Mouse (Mus musculus) bone marrow, adult 2 months (tissue): ENCODE measurements around the gene Csnk2b. TPM values are rescaled to one million over a fixed set of nuclear protein-coding genes. Genes with fewer than 3 reads are reported as not detected.

Experiments
- H3K27ac ChIP-seq: fragments of 200-500 bp; 2 replicates; pipeline ENCODE4 v1.5.1; 2012; ENCODE audit warnings: low read depth, mild to moderate bottlenecking, control low read depth, inconsistent platforms, low read length; ENCODE audit not compliant: control insufficient read depth, poor library complexity, insufficient read depth
- H3K4me1 ChIP-seq: fragments of 200-500 bp; 2 replicates; pipeline ENCODE4 v1.6.1; 2011; ENCODE audit warnings: low read length; ENCODE audit not compliant: control insufficient read depth, insufficient read depth
- H3K4me3 ChIP-seq: fragments of 200-500 bp; replicated peaks from 2 replicates; pipeline ENCODE3; 2011; ENCODE audit warnings: mild to moderate bottlenecking, low read depth, low read length, control low read depth; ENCODE audit not compliant: control insufficient read depth
- CTCF ChIP-seq: fragments of 200-500 bp; IDR thresholded peaks from 2 replicates; pipeline ENCODE4 v1.5.1; 2011; ENCODE audit warnings: low read length, control low read depth; ENCODE audit not compliant: control insufficient read depth, insufficient read depth
- POLR2A ChIP-seq: fragments of 200-500 bp; IDR thresholded peaks from 2 replicates; pipeline ENCODE4 v1.6.1; 2011; ENCODE audit warnings: low read depth, mild to moderate bottlenecking, control low read depth, low read length, borderline replicate concordance; ENCODE audit not compliant: control insufficient read depth
- WGBS: fragments of 180-500 bp; shearing (Covaris S2); methylation state at CpG from one replicate; pipeline ENCODE4 v1.1.7; 2018; 5-methylcytosine and 5-hydroxymethylcytosine counted together
- polyA plus RNA-seq: library from polyadenylated mRNA; stranded (reverse); fragments of >200 nt; gene quantifications from 2 replicates; pipeline ENCODE4 v1.2.4, GENCODE M21; 2011; ENCODE audit warnings: low replicate concordance; ENCODE audit not compliant: missing spikeins, insufficient read depth, insufficient read length

The Csnk2b gene
- polyA plus RNA-seq, 1 experiment, result 166 TPM

DNA sequence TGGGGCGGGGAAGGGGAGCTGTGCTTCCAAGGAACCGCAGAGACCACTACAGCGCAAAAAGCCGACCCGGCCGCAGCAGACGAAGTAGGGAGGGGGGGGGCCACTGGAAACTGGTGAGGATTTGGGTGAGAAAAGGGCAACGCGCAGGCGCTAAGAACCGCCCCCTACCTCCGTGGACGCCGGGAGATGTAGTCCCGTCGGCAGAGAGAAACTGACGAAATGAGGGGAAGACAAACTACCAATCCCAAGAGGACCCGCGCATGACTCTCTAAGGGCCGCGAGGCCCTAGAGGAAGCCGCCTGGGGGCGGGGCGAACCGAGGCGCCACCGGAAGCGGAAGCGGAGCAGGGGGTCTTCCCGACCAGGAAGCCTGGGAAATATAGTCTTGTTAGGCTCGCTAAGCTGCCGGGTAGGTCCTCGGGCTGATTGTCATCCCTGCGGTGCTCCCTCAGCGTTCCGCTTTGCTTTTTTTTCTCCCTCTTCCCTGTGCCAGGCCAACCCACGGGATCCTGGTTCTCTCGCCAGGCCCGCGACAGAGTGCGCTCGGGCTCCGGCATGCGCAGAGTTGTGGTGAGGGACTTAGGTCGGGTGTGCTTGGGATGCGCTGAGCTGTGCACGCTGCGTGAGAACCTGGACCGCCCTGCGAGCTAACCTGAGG lies 582 bp downstream of the Csnk2b start, which contains the start of gene Gpank1:
Gene Gpank1 (plus strand): TSS at position 313 of the 657 bp plus-strand sequence.
- Histone ChIP-seq H3K4me1 (peaks cover 3% of the 10 kb centered on the region; the same call in 1 of the 2 replicates), H3K27ac (peak within 1 kb of the TSS; percentile 79), H3K4me3 (peak within 1 kb of the TSS; percentile 91)
- TF ChIP-seq CTCF (no peak), POLR2A (peak; percentile 66; the same call in 1 of the 2 replicates)
- under 1% methylated on average over 50 of the region's 50 CpGs for WGBS

DNA sequence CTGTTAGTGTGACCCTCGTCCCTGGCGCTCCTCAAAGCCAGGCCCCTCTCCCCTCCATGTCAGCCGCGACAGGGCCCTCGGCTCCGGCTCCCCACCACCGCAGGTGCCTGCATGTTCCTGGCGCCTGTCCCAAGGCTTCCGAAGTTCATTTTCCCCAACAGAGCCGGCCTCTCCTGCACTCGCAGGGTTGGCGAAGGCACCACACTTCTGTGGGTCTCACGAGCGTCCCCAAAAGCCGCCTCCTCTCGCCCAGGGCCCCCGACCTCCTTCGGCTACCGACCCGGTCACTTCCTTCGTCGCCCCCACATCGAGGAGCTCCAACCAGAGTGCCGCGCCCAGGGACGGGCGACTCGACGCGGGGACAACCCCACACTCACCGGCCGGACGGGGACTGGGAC lies 1.1 kb downstream of the Csnk2b start:
- no peak for TF ChIP-seq CTCF
- no peak for TF ChIP-seq POLR2A
- Histone ChIP-seq H3K4me3 (peak overlapping the region; percentile 87), H3K27ac (peak overlapping the region; percentile 64), H3K4me1 (peaks cover 3% of the 10 kb centered on the region; the same call in 1 of the 2 replicates)
- under 1% methylated on average over 33 of the region's 33 CpGs for WGBS

- Histone ChIP-seq H3K27ac (peak within 1 kb of the TSS; percentile 75), H3K4me3 (no peak within 1 kb of the TSS), H3K4me1 (peaks cover 3% of the 10 kb centered on the region; the same call in 1 of the 2 replicates)
- TF ChIP-seq POLR2A (no peak), CTCF (peak; percentile 67)
- WGBS, result 77% methylated on average over 8 of the region's 8 CpGs
Measured at GRCm38 (mm10) chr17:35115046-35116019, 6.5 kb downstream of the Csnk2b start, which contains the start of gene Ly6g5b. TSS of gene Ly6g5b (minus strand) at chr17:35115428.

- Histone ChIP-seq H3K4me1 (peaks cover 2% of the 10 kb centered on the region; the same call in 1 of the 2 replicates), H3K4me3 (no peak overlapping the region), H3K27ac (no peak overlapping the region)
- WGBS, result 81% methylated on average over 9 of the region's 9 CpGs
- TF ChIP-seq CTCF (no peak), POLR2A (no peak)
Measured at GRCm38 (mm10) chr17:35111774-35112173, 10.1 kb downstream of the Csnk2b start.

DNA sequence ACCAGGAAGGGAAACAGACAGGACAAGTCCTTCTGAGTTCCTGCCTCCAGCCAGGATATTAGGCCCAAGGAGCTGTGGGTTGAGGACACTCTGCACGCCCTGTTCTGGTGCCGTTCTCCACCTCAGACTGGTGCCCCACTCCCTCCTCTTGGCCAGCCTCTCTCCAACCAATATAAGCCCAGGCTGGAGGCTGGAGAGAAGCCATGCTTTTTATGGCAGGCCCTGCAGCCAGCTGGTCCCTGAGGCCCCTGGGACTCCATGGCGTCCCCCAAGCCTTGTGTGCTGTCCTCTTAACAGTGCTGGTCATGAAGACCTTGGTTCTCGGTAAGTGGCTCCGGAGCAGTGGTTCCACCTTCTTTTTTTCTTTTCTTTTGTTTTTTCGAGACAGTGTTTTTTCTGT lies 13.8 kb downstream of the Csnk2b start, which contains the start of gene Ly6g5c:
Gene Ly6g5c (plus strand): TSS at position 183 of the 400 bp plus-strand sequence.
- WGBS, result 82% methylated on average over 6 of the region's 6 CpGs
- TF ChIP-seq CTCF, result no peak
- no peak for TF ChIP-seq POLR2A
- H3K27ac ChIP-seq, result no peak within 1 kb of the TSS
- H3K4me1 ChIP-seq, result no peaks in the 10 kb centered on the region; the same call in 1 of the 2 replicates
- no peak within 1 kb of the TSS for H3K4me3 ChIP-seq

DNA sequence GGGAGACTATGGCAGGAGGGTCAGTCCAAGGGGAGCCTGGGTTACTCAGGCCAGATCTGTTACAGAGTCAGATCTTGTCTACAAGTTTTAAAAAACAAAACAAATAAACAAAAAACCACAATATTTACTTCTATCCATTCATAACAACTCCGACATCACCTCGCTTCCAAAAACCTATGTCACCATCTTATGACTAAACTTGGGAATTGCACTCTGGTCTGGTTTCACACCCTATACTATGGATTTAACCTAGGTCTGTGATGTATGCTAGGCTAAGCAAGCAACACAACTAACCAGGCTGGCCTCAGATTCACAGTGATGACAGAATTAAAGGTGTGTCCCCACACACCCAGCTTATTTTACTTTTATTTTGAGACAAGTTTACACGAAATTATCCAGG lies 15.3 kb downstream of the Csnk2b start:
- Histone ChIP-seq H3K4me3 (no peak overlapping the region), H3K27ac (no peak overlapping the region), H3K4me1 (no peaks in the 10 kb centered on the region; the same call in 1 of the 2 replicates)
- TF ChIP-seq POLR2A, result no peak
- no peak for TF ChIP-seq CTCF
- 77% methylated on average over 3 of the region's 3 CpGs for WGBS

DNA sequence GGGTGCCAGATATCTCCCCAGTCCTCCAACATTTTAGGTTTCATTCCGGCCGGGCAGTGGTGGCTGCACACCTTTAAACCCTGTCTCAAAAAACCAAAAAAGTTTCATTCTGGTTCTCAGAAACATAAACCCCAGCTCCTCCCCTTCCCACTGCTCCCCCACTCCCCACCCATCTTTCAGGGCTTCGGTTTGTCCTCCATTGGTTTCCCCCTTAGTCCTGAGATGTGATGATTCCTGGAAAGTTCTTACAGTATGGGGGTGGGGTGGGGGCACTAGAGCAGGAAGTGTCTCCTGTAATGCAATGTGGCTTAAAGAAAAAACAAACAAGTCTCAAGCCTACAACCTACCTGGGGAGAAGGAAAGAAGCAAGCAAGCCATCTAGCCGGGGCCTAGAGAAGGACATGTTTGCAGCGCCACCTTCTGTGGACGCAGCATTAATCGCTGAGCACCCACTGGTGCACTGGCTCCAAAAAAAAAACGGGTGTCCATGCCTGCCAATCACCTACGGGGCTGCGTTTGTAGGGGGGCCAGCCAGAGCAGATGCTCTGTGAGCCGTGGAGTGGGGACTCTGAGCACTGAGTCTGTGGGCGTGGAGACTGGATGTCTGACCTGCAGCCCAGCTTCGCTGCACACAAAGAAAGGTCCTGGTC lies 16.0 kb downstream of the Csnk2b start:
- TF ChIP-seq POLR2A (peak; percentile 33; the same call in 1 of the 2 replicates), CTCF (peak; percentile 68)
- no peak overlapping the region for H3K4me3 ChIP-seq
- no peak overlapping the region for H3K27ac ChIP-seq
- H3K4me1 ChIP-seq, result no peaks in the 10 kb centered on the region; the same call in 1 of the 2 replicates
- WGBS, result 24% methylated on average over 13 of the region's 13 CpGs
